Mouse (Mus musculus) heart, adult 11 months (tissue): ENCODE results near the gene Dact3.

Source experiments
- DNase-seq: peaks from one replicate; pipeline ENCODE4 v3.0.0; 2022

Dact3 gene

DNA sequence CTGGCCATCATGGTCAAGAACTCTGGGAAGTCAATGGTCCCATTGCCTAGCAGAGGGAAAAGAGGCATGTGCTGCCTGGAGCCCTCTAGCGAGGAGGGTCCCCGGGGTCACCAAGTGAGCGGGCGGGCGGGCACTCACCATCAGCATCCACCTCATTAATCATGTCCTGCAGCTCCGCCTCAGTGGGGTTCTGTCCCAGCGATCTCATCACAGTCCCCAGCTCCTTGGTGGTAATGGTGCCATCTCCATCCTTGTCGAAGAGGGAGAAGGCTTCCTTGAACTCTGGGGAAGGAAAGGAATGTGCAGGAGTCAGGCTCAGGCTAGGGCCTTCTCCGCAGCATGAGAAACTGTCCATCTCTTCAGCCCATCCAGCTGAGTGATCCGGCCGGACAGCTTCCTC is 42.3 kb downstream of the Dact3 start:
- peak; percentile 91 for DNase-seq

DNA sequence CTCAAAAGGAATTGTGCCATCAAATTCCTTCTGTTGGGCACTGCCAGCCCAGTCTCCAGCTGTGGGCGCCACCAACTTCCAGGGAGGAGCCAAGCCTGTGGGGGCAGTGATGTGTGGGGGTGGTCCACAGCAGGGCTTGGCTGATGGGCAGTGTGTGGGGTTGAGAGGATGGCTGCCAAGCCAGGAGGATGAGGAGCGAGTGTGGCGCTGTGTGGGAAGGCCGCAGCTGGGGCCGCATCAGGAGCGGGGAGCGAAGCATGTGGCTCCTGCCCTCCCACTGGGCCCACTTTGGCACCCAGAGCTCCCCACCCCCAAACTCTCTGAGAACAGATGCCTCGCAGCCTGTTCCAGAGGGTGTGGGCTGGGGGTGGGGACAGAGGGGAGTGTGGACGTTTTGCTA is 42.9 kb downstream of the Dact3 start:
- peak; percentile 95 for DNase-seq

DNA sequence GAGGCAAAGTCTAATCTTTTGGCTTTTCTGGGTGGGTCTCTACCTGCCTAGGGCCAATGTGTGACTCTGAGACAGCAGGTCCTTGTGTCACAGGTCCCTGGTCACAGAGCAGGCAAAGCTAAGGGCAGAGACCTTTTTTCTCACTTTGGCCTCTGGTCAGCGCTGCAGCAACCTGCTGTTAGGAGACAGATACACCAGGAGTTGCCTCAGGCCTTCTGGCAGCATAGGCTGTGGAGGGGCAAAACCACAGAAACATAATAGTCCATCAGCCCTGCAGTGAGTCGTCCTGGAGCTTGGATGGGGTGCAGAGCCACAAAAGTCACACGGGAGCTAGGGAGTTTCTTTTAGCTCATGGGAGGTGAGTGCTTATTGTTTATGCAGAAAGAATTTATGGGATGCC is 43.6 kb downstream of the Dact3 start:
- DNase-seq: no peak

DNA sequence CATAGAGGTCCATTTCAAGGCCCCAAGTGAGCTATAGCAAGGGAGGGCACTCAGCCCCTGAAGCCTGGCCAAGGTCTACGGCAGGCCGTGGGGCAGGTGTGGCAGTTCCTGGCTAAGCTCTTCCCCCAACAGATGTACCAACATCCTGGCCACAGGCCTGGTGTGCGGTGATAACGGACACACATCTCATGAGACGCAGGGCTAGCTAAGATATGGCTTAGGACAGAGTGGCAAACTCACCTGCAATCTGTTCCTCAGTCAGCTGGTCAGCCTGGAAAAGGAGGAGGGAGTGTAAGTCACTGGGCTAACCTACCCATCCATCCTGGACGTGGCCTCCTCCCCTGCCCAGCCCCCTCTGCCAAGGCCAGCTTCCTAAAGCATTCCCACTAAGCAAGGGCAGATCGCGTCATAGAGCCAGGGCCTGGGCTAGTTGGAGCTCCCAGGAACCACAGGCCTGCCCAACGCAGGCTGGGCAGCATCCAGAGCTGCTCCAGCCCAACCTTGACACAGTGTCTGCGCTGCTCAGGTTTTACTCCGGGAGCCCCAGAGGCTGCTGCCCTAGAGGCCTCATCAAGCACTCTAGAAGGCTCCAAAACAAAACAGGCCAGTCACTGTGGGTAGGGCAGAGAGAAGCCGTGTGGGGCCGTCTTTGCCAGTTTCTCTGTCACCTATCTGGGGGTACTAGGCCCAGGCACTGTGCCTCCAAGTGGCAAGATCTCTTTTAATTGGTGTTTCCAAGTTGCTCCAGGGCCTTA is 44.5 kb downstream of the Dact3 start:
- peak; percentile 93 for DNase-seq

DNA sequence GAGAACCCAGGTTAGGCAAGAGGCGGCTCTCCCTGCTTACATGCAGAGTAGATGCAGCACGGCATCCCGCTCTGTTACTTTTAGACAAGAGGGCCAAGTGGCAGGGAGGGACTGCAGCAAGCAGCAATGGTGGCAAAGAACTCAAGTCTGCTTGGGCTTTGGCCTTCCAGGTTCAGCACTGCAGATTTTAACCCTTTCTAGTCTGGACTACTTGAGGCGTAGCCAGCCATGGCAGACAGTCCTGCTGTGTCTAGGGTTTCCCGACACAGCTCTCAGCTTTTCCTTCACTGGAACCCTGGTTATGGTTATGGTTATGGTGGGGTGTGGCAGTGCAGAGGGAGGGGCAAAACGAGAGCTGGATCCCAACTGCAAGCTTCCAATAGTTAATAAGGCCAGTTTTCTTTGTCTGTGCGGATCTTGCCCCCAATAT is 45.0 kb downstream of the Dact3 start:
- no peak for DNase-seq

DNA sequence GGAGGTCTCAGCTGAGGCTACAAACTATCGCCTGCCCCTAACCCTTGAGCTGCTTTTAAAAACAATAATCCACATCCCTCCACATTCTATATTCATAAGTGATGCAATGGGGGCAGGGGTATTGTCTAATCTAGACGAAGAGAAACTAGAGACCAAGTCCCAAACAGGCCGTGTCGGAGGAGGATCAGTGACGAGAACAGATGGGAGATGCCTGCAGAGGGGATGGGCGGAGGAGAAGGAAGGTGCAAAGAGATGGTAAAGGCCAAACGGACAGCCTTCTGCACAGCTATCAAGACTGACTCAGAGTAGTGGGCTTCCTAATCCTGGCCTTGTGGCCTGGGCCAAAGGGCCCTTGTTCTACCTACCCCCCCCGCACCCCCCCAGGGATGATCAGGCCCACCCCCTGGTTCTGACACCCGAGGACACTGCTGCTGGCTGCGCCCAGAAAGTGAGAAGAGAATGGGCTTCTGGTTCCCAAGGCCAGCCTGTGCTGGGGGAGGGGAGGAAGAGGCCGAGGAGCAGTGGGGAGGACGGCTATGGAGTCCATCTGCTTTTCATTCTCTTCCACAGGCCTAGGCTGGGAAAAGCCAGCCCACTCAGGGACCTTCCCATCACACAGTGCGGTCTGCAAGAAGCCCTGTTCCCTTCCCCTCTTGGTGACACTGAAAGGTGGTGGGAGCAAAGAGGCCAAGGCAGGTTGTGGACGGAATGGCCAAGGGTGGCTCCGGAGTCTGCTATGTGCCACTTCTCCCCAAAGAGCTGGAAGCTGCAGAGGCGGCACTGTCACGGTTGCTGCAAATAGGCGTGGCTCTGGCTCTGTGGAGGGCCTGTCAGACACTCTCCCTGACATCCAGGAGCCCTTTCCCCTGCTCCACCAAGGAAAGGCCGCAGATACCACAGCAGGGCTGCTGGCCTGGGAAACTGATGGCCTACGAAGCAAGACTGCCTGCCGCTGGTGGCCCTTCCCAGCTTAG is 46.0 kb downstream of the Dact3 start:
- DNase-seq: peak; percentile 94

DNA sequence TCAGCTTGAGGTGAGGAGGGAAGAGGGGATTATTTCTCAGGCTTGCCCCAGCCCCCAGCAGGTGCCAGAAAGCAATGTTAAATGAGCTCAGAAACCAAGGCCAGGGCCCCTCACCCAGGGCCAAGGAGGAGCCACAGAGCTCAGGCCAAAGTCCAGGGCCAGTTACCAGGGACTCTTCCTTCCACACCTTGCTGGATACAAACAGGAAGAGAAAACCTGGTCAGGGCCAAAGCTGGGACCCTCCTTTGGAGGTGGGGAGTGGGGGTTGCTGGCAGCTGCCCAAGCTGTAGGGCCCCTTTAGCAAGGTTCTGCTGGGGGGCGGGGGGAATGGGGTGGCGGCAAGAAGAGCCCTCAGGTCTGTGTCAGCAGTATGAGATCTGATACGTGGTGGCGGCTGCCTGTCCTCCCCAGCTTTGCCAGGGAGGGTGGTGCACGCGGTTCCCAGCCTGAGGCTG is 46.8 kb downstream of the Dact3 start:
- DNase-seq: peak; percentile 94

DNA sequence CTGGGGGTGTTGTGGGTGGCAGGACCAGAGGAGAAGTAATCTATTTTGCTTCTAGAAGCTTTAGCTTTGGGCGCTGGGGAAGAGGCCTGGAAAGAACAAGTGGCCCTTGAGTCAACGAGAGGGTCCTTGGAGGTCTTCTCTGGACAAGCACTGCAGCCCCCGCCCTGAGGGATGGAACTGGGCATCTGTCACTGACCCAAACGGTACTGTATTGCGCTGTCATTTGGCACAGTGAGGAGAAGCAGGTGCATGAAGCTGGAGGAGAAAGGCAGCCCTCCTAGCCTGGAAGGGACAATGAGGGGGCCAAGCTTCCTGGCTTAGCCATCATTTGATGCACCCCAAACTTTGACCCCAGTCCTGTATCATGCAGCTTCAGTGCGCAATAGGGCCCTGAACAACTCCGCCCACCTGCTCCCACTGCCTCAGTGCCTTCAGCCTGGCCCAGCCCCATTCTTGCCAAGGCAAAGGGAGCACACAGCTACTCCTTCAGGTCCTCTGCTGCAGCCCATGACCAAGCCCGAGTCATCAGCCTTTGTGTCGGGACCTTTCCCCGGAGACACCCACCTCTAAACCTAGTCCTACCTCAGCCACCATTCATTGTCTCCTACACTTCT is 47.4 kb downstream of the Dact3 start:
- DNase-seq: peak; percentile 96

DNA sequence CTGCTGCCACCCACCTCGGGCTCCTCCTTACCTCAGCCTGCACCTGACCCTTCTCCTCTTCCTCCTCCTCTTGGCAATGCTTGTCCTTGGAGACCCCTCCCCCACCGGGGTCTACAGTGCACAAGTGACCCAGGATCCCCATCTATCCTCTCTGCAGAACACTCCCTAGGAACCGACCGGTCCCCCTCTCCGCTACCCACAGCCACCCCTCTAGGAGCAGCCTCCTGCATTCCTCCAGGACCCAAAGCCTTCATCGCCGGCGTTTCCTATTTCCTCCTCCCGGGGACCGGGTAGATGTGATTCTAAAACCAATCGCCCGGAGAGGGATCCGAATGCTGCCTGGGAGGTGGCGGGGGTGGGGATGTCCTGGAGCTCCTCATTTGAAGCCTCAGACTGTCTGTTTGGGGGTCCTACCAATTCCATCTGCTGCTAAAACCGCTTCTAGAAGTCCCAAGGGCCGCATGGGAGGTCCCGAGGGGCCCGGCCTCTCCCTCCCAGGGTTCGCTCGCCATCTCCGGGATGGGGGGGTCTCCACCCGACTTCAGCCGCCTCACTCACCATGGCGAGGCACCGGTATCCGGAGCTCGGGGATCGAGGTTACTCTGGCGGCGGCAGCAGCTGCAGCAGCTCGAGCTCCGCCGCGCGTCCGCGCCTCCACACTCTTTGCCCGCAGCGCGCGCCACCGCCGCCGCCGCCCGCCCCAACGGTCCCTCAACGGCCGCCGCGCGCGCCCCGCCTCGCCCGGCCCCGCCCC is 48.3 kb downstream of the Dact3 start:
- DNase-seq: peak; percentile 97

DNA sequence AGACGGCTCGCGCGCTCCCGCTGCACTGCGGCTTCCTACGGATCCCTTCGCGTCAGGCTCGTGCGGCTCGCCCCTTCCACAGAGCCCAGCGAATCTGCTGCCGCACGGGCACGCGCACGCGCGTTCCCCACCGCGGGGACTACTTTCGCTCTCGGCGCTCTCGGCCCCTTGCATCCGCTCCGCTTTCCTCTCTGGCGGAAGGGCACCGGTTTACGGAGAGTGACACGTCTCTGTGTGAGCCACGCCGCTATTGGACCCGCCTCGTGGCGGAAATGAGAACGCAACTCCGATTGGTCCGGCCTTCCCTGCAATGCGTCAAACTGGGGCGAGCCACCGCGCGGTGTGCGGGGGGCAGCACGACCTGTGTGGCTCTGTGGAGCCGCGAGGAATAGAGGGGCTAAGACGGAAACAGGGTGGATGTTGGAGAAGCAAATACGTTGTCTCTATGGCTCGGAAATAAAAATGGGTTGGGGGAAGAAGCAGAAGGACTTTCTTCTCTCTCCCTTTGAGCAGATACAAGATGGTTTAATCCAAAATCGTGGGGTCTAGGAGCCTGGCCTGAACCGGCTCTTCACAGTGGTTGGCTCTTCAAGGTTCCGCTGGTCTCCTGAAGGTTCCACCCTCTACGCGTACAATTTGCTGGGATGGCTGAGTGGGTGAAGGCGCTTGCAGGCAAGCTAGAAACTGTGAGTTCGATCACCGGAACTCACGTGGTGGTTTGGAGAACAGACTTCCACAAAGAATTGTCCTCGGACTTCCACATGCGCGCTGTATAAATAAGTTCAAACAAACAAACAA is 49.1 kb downstream of the Dact3 start, which contains the start of gene Calm3:
Calm3 (minus strand) TSS at position 78 of the 798 bp plus-strand sequence.
- peak; percentile 100 for DNase-seq

DNA sequence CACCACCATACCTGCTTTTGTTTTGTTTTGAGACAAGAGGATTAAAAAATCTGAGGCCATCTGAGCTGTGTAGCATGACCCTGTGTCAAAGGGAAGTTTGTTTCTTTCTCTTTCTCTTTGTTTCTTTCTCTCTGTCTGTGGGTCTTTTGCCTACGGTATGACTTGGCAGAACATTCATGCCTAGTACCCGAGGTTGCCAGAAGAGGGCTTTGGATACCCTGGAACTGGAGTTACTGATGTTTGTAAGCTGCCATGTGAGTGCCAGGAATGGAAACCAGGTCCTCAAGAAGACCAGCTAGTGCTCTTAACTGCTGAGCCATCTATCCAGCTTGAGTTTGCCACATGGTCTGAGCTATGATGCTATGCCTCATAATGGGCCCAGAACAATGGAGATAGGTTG is 53.2 kb downstream of the Dact3 start:
- DNase-seq: no peak

DNA sequence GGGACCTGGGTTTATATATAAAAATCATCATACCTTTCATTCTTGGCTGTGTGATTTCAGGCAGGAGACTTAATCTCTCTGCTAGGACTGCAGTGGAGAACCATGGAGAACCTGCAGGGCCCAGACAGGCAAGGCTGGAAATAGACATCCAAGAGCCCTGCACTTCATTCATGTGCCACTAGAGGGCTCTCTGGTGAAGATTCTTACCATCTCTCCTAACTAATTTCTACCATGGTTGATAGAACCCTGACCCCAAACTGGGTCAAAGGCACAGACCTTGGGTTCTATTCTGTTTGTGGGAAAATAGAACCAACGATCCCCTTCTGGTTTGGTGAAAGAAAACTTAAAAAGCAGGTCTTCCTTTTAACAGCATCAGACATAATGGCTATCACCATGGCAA is 55.7 kb downstream of the Dact3 start:
- DNase-seq: peak; percentile 93

DNA sequence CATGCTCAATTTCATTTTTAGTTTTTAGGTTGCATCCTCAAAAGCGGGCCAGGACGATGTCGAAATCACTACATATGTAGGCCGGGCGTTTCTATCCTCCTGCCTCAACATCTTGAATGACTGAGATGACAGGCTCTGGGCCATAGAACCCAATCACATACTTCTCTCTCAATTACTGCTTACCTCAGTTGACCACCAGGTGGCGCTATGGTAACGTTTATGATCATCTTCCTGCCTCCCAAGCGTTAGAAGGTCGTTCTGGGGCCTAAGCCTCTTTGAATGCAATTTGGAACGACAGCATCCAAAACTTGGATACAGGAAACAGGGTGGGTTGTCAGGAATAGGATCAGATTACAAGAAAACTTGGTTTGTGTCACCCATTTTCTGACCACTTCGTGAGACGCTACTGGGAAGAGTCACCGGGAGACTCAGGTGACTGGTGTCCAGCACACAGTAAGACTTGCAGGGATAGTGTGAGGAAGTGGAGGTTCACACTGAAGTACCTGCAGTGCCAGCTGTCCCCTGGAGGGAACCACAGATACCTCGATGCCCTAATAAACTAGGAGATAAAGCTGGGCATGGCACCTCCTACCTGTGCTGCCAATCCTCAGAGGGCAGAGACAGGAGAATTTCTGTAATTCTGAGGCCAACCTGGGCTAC is 57.0 kb downstream of the Dact3 start:
- DNase-seq: peak; percentile 97

DNA sequence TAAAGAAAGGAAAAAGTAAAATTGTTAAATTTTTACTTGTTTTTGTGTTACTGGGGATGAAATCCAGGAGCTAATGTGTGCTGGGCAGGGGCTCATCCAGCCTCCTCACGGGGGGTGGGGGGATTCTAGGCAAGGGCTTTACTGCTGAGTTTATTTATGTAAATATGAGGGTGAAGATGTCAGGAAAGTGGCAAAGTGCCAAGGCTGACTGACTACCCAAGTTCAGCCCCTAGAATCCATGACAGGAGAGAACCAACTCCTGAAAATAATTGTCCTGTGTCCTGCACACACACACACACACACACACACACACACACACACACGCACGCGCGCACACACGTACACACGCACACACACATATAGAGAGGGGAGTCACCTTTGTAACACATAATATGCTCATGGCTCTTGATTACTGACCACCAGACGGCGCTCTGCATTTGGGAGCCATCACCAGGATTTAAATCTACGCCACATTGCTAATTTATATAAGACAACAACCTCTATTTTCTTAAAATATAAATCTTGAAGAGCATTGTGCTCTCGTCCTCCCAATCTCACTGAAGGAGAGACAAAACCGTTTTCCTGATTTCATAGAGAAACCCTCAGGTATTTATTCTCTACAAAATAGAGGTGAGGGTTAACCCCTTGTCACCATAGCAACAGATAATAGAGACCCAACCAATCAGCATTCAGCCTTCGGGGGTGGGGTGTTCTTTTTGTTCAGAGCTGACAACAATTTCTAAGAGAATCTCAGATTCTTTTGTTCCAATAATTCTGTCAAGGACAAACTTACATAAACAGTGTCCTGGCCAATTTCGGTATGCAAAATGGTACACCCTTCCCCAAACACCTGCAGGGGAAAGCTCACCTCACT is 57.8 kb downstream of the Dact3 start:
- DNase-seq: peak; percentile 83
